Mouse (Mus musculus) CH12.LX (cell line): ENCODE measurements around the gene Rps6kb2. TPM values are rescaled to one million over a fixed set of nuclear protein-coding genes. Genes with fewer than 3 reads are reported as not detected.
A peak's percentile ranks its signal among the peaks of the same experiment; 100 is the strongest.

Source experiments
- DNase-seq: peaks from one replicate; pipeline ENCODE4 v3.0.0-alpha.2; 2013; ENCODE audit errors: extremely low read depth
- H3K27ac ChIP-seq: 2 replicates; pipeline ENCODE4 v1.5.1; 2012; ENCODE audit warnings: low read depth, mild to moderate bottlenecking, control low read depth, moderate library complexity; ENCODE audit not compliant: insufficient read depth
- H3K27me3 ChIP-seq: replicated peaks from 2 replicates; pipeline ENCODE3; 2012; ENCODE audit warnings: inconsistent platforms
- H3K36me3 ChIP-seq, 2 experiments: replicated peaks in 1 of 2; 2 replicates each; pipeline versions ENCODE3 to v1.6.1; 2012; ENCODE audit warnings: inconsistent platforms in 1 of 2, low read length in 1 of 2, mild to moderate bottlenecking in 1 of 2, mixed read lengths in 1 of 2, moderate library complexity in 1 of 2; ENCODE audit not compliant: control insufficient read depth in 1 of 2, insufficient read depth in 1 of 2
- H3K4me1 ChIP-seq, 2 experiments: 2 replicates each; pipeline ENCODE4 v1.6.1; 2012; ENCODE audit warnings: inconsistent platforms in 1 of 2, moderate library complexity in 1 of 2; ENCODE audit not compliant: insufficient read depth in 2 of 2, control insufficient read depth in 1 of 2
- H3K4me2 ChIP-seq: 2 replicates; pipeline ENCODE4 v1.6.1; 2012; ENCODE audit warnings: low read depth, mild to moderate bottlenecking, control low read depth; ENCODE audit not compliant: poor library complexity, insufficient read depth, severe bottlenecking
- H3K4me3 ChIP-seq, 3 experiments: fragments of 150-350 bp in 1 of 3; sonication (generic) in 1 of 3; replicated peaks in 1 of 3; 2 replicates each; pipeline versions ENCODE3 to v1.5.1; 2011 to 2012; ENCODE audit warnings: low read depth in 2 of 3, low read length in 2 of 3, mild to moderate bottlenecking in 2 of 3, moderate library complexity in 2 of 3, control low read depth in 1 of 3, improper control_type of control experiment in 1 of 3, inconsistent platforms in 1 of 3, mixed read lengths in 1 of 3; ENCODE audit not compliant: poor library complexity in 1 of 3
- H3K79me2 ChIP-seq: replicated peaks from 2 replicates; pipeline ENCODE4 v1.6.1; 2012; ENCODE audit warnings: mild to moderate bottlenecking, moderate library complexity; ENCODE audit not compliant: control insufficient read depth, poor library complexity, insufficient read depth, severe bottlenecking; ENCODE audit errors: extremely low read depth
- H3K9ac ChIP-seq: 2 replicates; pipeline ENCODE4 v1.6.1; 2012; ENCODE audit warnings: low read depth, mild to moderate bottlenecking, control low read depth, moderate library complexity; ENCODE audit not compliant: insufficient read depth
- H3K9me3 ChIP-seq: replicated peaks from 2 replicates; pipeline ENCODE3; 2012; ENCODE audit warnings: low read length, inconsistent platforms, mixed read lengths
- BHLHE40 ChIP-seq: IDR thresholded peaks from 2 replicates; pipeline ENCODE4 v1.6.1; 2011; ENCODE audit warnings: mild to moderate bottlenecking, low read depth, low read length, improper control_type of control experiment
- CHD1 ChIP-seq: IDR thresholded peaks from 2 replicates; pipeline ENCODE4 v1.6.1; 2012; ENCODE audit warnings: low read depth, low read length, improper control_type of control experiment, inconsistent platforms
- CTCF ChIP-seq, 2 experiments: IDR thresholded peaks in 1 of 2; conservative IDR thresholded peaks in 1 of 2; 2 replicates each; pipeline ENCODE4 v1.5.1; 2011 to 2012; ENCODE audit warnings: low read depth in 2 of 2, low read length in 2 of 2, improper control_type of control experiment in 1 of 2, inconsistent platforms in 1 of 2, mild to moderate bottlenecking in 1 of 2, moderate library complexity in 1 of 2
- ETS1 ChIP-seq: conservative IDR thresholded peaks from 2 replicates; pipeline ENCODE4 v1.6.1; 2012; ENCODE audit warnings: low read depth, mild to moderate bottlenecking, inconsistent platforms, low read length, improper control_type of control experiment, moderate library complexity
- HCFC1 ChIP-seq: IDR thresholded peaks from 2 replicates; pipeline ENCODE4 v1.6.1; 2012; ENCODE audit warnings: low read depth, mild to moderate bottlenecking, inconsistent platforms, low read length, improper control_type of control experiment
- IRF4 ChIP-seq: IDR thresholded peaks from 2 replicates; pipeline ENCODE4 v1.6.1; 2014; ENCODE audit warnings: low read depth, mild to moderate bottlenecking, inconsistent platforms, low read length, improper control_type of control experiment
- JUN ChIP-seq: IDR thresholded peaks from 2 replicates; pipeline ENCODE4 v1.6.1; 2011; ENCODE audit warnings: low read depth, mild to moderate bottlenecking, low read length, improper control_type of control experiment, moderate library complexity; ENCODE audit not compliant: insufficient read depth
- JUND ChIP-seq: conservative IDR thresholded peaks from 2 replicates; pipeline ENCODE4 v1.6.1; 2011; ENCODE audit warnings: low read depth, low read length, improper control_type of control experiment
- KAT2A ChIP-seq: IDR thresholded peaks from 2 replicates; pipeline ENCODE4 v1.6.1; 2012; ENCODE audit warnings: low read length, improper control_type of control experiment, inconsistent platforms; ENCODE audit not compliant: insufficient replicate concordance
- MAFK ChIP-seq: IDR thresholded peaks from 2 replicates; pipeline ENCODE4 v1.6.1; 2011; ENCODE audit warnings: low read length, improper control_type of control experiment; ENCODE audit not compliant: insufficient replicate concordance
- MAX ChIP-seq: IDR thresholded peaks from 2 replicates; pipeline ENCODE4 v1.6.1; 2011; ENCODE audit warnings: low read length, improper control_type of control experiment
- MAZ ChIP-seq: IDR thresholded peaks from 2 replicates; pipeline ENCODE4 v1.6.1; 2012; ENCODE audit warnings: low read depth, mild to moderate bottlenecking, inconsistent platforms, low read length, improper control_type of control experiment, moderate library complexity
- MXI1 ChIP-seq: IDR thresholded peaks from 2 replicates; pipeline ENCODE4 v1.6.1; 2011; ENCODE audit warnings: mild to moderate bottlenecking, low read depth, low read length, improper control_type of control experiment
- MYC ChIP-seq: IDR thresholded peaks from 2 replicates; pipeline ENCODE4 v1.6.1; 2011; ENCODE audit warnings: low read depth, mild to moderate bottlenecking, improper control_type of control experiment, low read length
- NELFE ChIP-seq: IDR thresholded peaks from 2 replicates; pipeline ENCODE4 v1.6.1; 2011; ENCODE audit warnings: low read depth, low read length, improper control_type of control experiment
- PAX5 ChIP-seq: IDR thresholded peaks from 2 replicates; pipeline ENCODE4 v1.6.1; 2012; ENCODE audit warnings: low read length, inconsistent platforms, mixed read lengths
- RAD21 ChIP-seq: IDR thresholded peaks from 2 replicates; pipeline ENCODE4 v1.6.1; 2011; ENCODE audit warnings: low read depth, mild to moderate bottlenecking, low read length, improper control_type of control experiment, moderate library complexity
- RCOR1 ChIP-seq: conservative IDR thresholded peaks from 2 replicates; pipeline ENCODE4 v1.6.1; 2012; ENCODE audit warnings: low read depth, mild to moderate bottlenecking, inconsistent platforms, low read length, improper control_type of control experiment
- SIN3A ChIP-seq: IDR thresholded peaks from 2 replicates; pipeline ENCODE4 v1.6.1; 2012; ENCODE audit warnings: low read length, improper control_type of control experiment, inconsistent platforms
- SMC3 ChIP-seq: IDR thresholded peaks from 2 replicates; pipeline ENCODE4 v1.6.1; 2011; ENCODE audit warnings: low read depth, low read length, improper control_type of control experiment
- TCF12 ChIP-seq: IDR thresholded peaks from 2 replicates; pipeline ENCODE4 v1.6.1; 2014; ENCODE audit warnings: low read depth, mild to moderate bottlenecking, inconsistent platforms, low read length, improper control_type of control experiment
- UBTF ChIP-seq: IDR thresholded peaks from 2 replicates; pipeline ENCODE4 v1.6.1; 2012; ENCODE audit warnings: low read depth, mild to moderate bottlenecking, inconsistent platforms, low read length, improper control_type of control experiment, moderate library complexity
- USF1 ChIP-seq: IDR thresholded peaks from 2 replicates; pipeline ENCODE4 v1.6.1; 2014; ENCODE audit warnings: low read depth, mild to moderate bottlenecking, inconsistent platforms, low read length, improper control_type of control experiment
- ZKSCAN1 ChIP-seq: IDR thresholded peaks from 2 replicates; pipeline ENCODE4 v1.6.1; 2012; ENCODE audit warnings: low read depth, inconsistent platforms, low read length, improper control_type of control experiment, borderline replicate concordance
- ZMIZ1 ChIP-seq: IDR thresholded peaks from 2 replicates; pipeline ENCODE4 v1.6.1; 2012; ENCODE audit warnings: low read depth, mild to moderate bottlenecking, inconsistent platforms, low read length, improper control_type of control experiment
- ZNF384 ChIP-seq: IDR thresholded peaks from 2 replicates; pipeline ENCODE4 v1.6.1; 2012; ENCODE audit warnings: low read depth, low read length, improper control_type of control experiment, inconsistent platforms
- dilution Hi-C: fragments of 300-500 bp; cut with MboI; formaldehyde crosslinking; loops from 2 replicates; pipeline ENCODE4 v1.14.3; 2020; ENCODE audit warnings: low sequenced_read_pairs; ENCODE audit not compliant: extremely low pct_unique_long_range_greater_than_20kb, extremely low pct_ligation_motif_present
- in situ Hi-C: fragments of 300-500 bp; cut with MboI; formaldehyde crosslinking; loops from 3 replicates; pipeline ENCODE4 v1.14.3; 2019; ENCODE audit warnings: low sequenced_read_pairs, low pct_ligation_motif_present, low pct_unique_long_range_greater_than_20kb, mixed read lengths
- polyA plus RNA-seq: library from polyadenylated mRNA; unstranded; fragments of >175 nt; gene quantifications from 2 replicates; pipeline ENCODE4 v1.2.1, GENCODE M21; 2012; ENCODE audit warnings: low read depth; ENCODE audit not compliant: insufficient read length
- total RNA-seq, 2 experiments: library from RNA; depleted of rRNA; stranded (reverse); fragments of 300-350 nt in 1 of 2; fragments of >200 nt in 1 of 2; gene quantifications; 2 replicates each; pipeline ENCODE4 v1.2.3; 2012 to 2014

Rps6kb2 gene
- total and polyA plus RNA-seq, 3 experiments: 9.7 to 26.6 (median 20.7) TPM

- in situ Hi-C loops: no loop called here
- peaks cover 32% of the 10 kb centered on the region for H3K79me2 ChIP-seq
Observed at GRCm38 (mm10) chr19:4151488-4151860, 11.7 kb downstream of the Rps6kb2 start.

GRCm38 (mm10) chr19:4150567-4151487, 12.3 kb downstream of the Rps6kb2 start:
- peaks cover 34 to 66% of the 10 kb centered on the region in 2 experiments for H3K4me1 ChIP-seq

More at GRCm38 (mm10) chr19:4151488-4151860, 11.7 kb downstream of the Rps6kb2 start:
- Histone ChIP-seq H3K4me3 (peak overlapping the region in 1 of 3 experiments; percentile 77), H3K27ac (no peak overlapping the region), H3K9ac (no peak overlapping the region), H3K36me3 (peaks cover 34 to 55% of the 10 kb centered on the region in 2 experiments), H3K27me3 (no peaks in the 10 kb centered on the region), H3K9me3 (no peaks in the 10 kb centered on the region), H3K4me1 (peaks cover 40 to 69% of the 10 kb centered on the region in 2 experiments), H3K4me2 (no peak overlapping the region)
- no peak for DNase-seq
- no peak for TF ChIP-seq KAT2A
- TF ChIP-seq PAX5: no peak
- TF ChIP-seq JUND: no peak
- TF ChIP-seq RCOR1: no peak
- no peak for TF ChIP-seq MAX
- no peak for TF ChIP-seq MXI1
- dilution Hi-C loops: no loop called here

More at GRCm38 (mm10) chr19:4150567-4151487, 12.3 kb downstream of the Rps6kb2 start:
- in situ Hi-C loops: no loop called here
- Histone ChIP-seq H3K9me3 (peaks cover 2% of the 10 kb centered on the region), H3K27me3 (no peaks in the 10 kb centered on the region), H3K36me3 (peaks cover 30 to 48% of the 10 kb centered on the region in 2 experiments), H3K4me3 (peak overlapping the region; percentile 52 to 92 (median 77)), H3K4me2 (peak overlapping the region; percentile 93), H3K27ac (peak overlapping the region; percentile 84), H3K9ac (peak overlapping the region; percentile 96; the same call in 1 of the 2 replicates), H3K79me2 (peaks cover 26% of the 10 kb centered on the region)
- TF ChIP-seq HCFC1 (no peak), ETS1 (peak; percentile 51; the same call in 1 of the 2 replicates), MXI1 (peak; percentile 69; the same call in 1 of the 2 replicates), MAZ (no peak), USF1 (no peak), IRF4 (no peak), RCOR1 (no peak), RAD21 (peak; percentile 37), PAX5 (no peak), SMC3 (peak; percentile 42), CHD1 (no peak), MAFK (no peak), JUN (no peak), ZNF384 (no peak), ZMIZ1 (0 out of 2 replicates have a peak, but pooled peaks have one; percentile 19), TCF12 (peak; percentile 42; the same call in 1 of the 2 replicates), UBTF (no peak), JUND (no peak), KAT2A (no peak), ZKSCAN1 (no peak), MYC (peak; percentile 77), NELFE (no peak), SIN3A (0 out of 2 replicates have a peak, but pooled peaks have one; percentile 38), MAX (no peak; the same call in 1 of the 2 replicates), BHLHE40 (peak; percentile 84), CTCF (conservative IDR thresholded peaks at IDR 0.05 in 1 of 2, IDR thresholded peaks at IDR 0.05 in 1 of 2; ENCODE audit: low read depth in 2 of 2, low read length in 2 of 2) (peak in 1 of 2 experiments; percentile 54; a peak in 2 of 4 replicates)
- peak; percentile 74 for DNase-seq
- dilution Hi-C loops: no loop called here
